In genomic region chr5:98180888-98181635, GRCm38 (mm10) we compare ENCODE assay signal across 9 mouse cellular contexts. TPM values are rescaled to one million over a fixed set of nuclear protein-coding genes. Genes with fewer than 3 reads are reported as not detected.
A peak's percentile ranks its signal among the peaks of the same experiment; 100 is the strongest.
DNase-seq lines count a peak whose midpoint lies in the region; ATAC-seq and TF ChIP-seq lines count a peak whose summit lies in the region.
"Had no signal": no experiment of that assay in that cellular context is flagged by ENCODE, and none has a peak within 500 bp of the region (broad histone marks: within the 10 kb centered on the region; RNA-seq: fewer than 3 reads in every experiment).

No protein-coding gene starts in this region.

- peak overlapping the region in 1 of 3 experiments; percentile 44 for H3K4me3 ChIP-seq in CH12.LX (replicated peaks in 1 of 3; ENCODE audit: low read depth in 2 of 3, low read length in 2 of 3, poor library complexity in 1 of 3)
- peak overlapping the region; percentile 49 for H3K4me3 ChIP-seq in hindbrain, embryonic 15.5 days
- peak overlapping the region; percentile 57 for H3K4me3 ChIP-seq in neural tube, embryonic 11.5 days (ENCODE audit: low read depth, low read length)

- H3K36me3 ChIP-seq in CH12.LX (replicated peaks in 1 of 2; ENCODE audit: control insufficient read depth in 1 of 2, insufficient read depth in 1 of 2, low read length in 1 of 2), result no peaks in the 10 kb centered on the region
- H3K36me3 ChIP-seq in hindbrain, embryonic 15.5 days, result no peaks in the 10 kb centered on the region
- H3K36me3 ChIP-seq in neural tube, embryonic 11.5 days (ENCODE audit: control insufficient read depth, insufficient read depth, low read length), result no peaks in the 10 kb centered on the region

- no peaks in the 10 kb centered on the region for H3K9me3 ChIP-seq in CH12.LX (replicated peaks; ENCODE audit: low read length)
- no peaks in the 10 kb centered on the region for H3K9me3 ChIP-seq in hindbrain, embryonic 15.5 days
- H3K9me3 ChIP-seq in neural tube, embryonic 11.5 days (ENCODE audit: control insufficient read depth, low read length), result no peaks in the 10 kb centered on the region

- peaks cover 0 to 7% of the 10 kb centered on the region in 2 experiments; a peak in 2 of 4 replicates for H3K4me1 ChIP-seq in CH12.LX (ENCODE audit: control insufficient read depth in 1 of 2, insufficient read depth in 2 of 2)
- H3K4me1 ChIP-seq in hindbrain, embryonic 15.5 days (replicated peaks), result peaks cover 37% of the 10 kb centered on the region
- no peaks in the 10 kb centered on the region for H3K4me1 ChIP-seq in neural tube, embryonic 11.5 days (ENCODE audit: control insufficient read depth, insufficient read depth, low read length)

- in situ Hi-C loops in CH12.LX (cut with MboI; ENCODE audit: low pct_ligation_motif_present, low pct_unique_long_range_greater_than_20kb, low sequenced_read_pairs), result loop anchor here (25.0 kb wide), 1 partner anchor 244 kb away; no protein-coding TSS in a partner anchor

- H3K79me2 ChIP-seq in CH12.LX (replicated peaks; ENCODE audit: control insufficient read depth, extremely low read depth, insufficient read depth, poor library complexity, severe bottlenecking), result no peaks in the 10 kb centered on the region

- under 1% methylated on average over 27 of the region's 27 CpGs for WGBS in hindbrain, embryonic 15.5 days
- WGBS in neural tube, embryonic 11.5 days, result under 1% methylated on average over 27 of the region's 27 CpGs

- no peak overlapping the region for H3K27ac ChIP-seq in CH12.LX (ENCODE audit: insufficient read depth, low read depth)
- peak overlapping the region; percentile 81 for H3K27ac ChIP-seq in hindbrain, embryonic 15.5 days (replicated peaks)
- peak overlapping the region; percentile 75 for H3K27ac ChIP-seq in neural tube, embryonic 11.5 days (ENCODE audit: low read depth, low read length)
- H3K27ac ChIP-seq: liver, embryonic 14.5 days had no signal

- H3K9ac ChIP-seq in CH12.LX (ENCODE audit: insufficient read depth, low read depth), result no peak overlapping the region
- H3K9ac ChIP-seq in hindbrain, embryonic 15.5 days, result peak overlapping the region; percentile 50
- peak overlapping the region; percentile 47 for H3K9ac ChIP-seq in neural tube, embryonic 11.5 days (ENCODE audit: low read length)
- H3K9ac ChIP-seq: liver, embryonic 14.5 days had no signal

- dilution Hi-C loops in CH12.LX (cut with MboI; ENCODE audit: extremely low pct_ligation_motif_present, extremely low pct_unique_long_range_greater_than_20kb, low sequenced_read_pairs), result no loop called here

- TF ChIP-seq CTCF in CH12.LX (conservative IDR thresholded peaks at IDR 0.05 in 1 of 2, IDR thresholded peaks at IDR 0.05 in 1 of 2; ENCODE audit: low read depth in 2 of 2, low read length in 2 of 2), result no peak

- DNase-seq in heart, adult 11 months, result peak; percentile 88
- DNase-seq in heart, postnatal 4 days, result no peak
- no peak for DNase-seq in CH12.LX (ENCODE audit: extremely low read depth)
- DNase-seq in embryo, embryonic 9.5 days (ENCODE audit: extremely low spot score), result peak; percentile 66
- DNase-seq in neural tube, embryonic 11.5 days (ENCODE audit: low spot score), result peak; percentile 71
- no peak for DNase-seq in urinary bladder, adult 2 months (ENCODE audit: low spot score)
- no peak for DNase-seq in ovary, adult 18-20 months (ENCODE audit: low spot score)

- ATAC-seq in hindbrain, embryonic 15.5 days (ENCODE audit: low FRiP score, low read depth), result peak; percentile 15; the same call in 1 of the 2 replicates
- peak; percentile 17 for ATAC-seq in neural tube, embryonic 11.5 days (ENCODE audit: insufficient read depth, low FRiP score, low TSS enrichment)

- H3K4me2 ChIP-seq in CH12.LX (ENCODE audit: insufficient read depth, low read depth, poor library complexity, severe bottlenecking), result peak overlapping the region; percentile 86
- H3K4me2 ChIP-seq in hindbrain, embryonic 15.5 days, result peak overlapping the region; percentile 86
- peak overlapping the region; percentile 91 for H3K4me2 ChIP-seq in neural tube, embryonic 11.5 days (ENCODE audit: low read depth)

- peaks cover 9% of the 10 kb centered on the region for H3K27me3 ChIP-seq in CH12.LX (replicated peaks)
- H3K27me3 ChIP-seq in hindbrain, embryonic 15.5 days, result peaks cover 55% of the 10 kb centered on the region
- peaks cover 50% of the 10 kb centered on the region for H3K27me3 ChIP-seq in neural tube, embryonic 11.5 days (ENCODE audit: control insufficient read depth, insufficient read depth, low read length)

- no peak for TF ChIP-seq RAD21 in CH12.LX (IDR thresholded peaks at IDR 0.05; ENCODE audit: low read depth, low read length)

- TF ChIP-seq EP300 in CH12.LX (IDR thresholded peaks at IDR 0.05; ENCODE audit: low read length), result no peak

- no peak for TF ChIP-seq POLR2A in CH12.LX (IDR thresholded peaks at IDR 0.05; ENCODE audit: low read depth, low read length)

TF ChIP-seq in CH12.LX, 34 proteins besides CTCF, POLR2A, EP300 and RAD21:
- TF ChIP-seq SMC3 (IDR thresholded peaks at IDR 0.05; ENCODE audit: low read depth, low read length) (no peak), ETS1 (conservative IDR thresholded peaks at IDR 0.05; ENCODE audit: low read depth, low read length) (no peak), GABPA (IDR thresholded peaks at IDR 0.05; ENCODE audit: insufficient replicate concordance, low read depth, low read length) (no peak), MAZ (IDR thresholded peaks at IDR 0.05; ENCODE audit: low read depth, low read length) (no peak), JUND (conservative IDR thresholded peaks at IDR 0.05; ENCODE audit: low read depth, low read length) (no peak), ZNF384 (IDR thresholded peaks at IDR 0.05; ENCODE audit: low read depth, low read length) (no peak), NRF1 (IDR thresholded peaks at IDR 0.05; ENCODE audit: low read depth, low read length) (no peak), MAX (IDR thresholded peaks at IDR 0.05; ENCODE audit: low read length) (no peak), MXI1 (IDR thresholded peaks at IDR 0.05; ENCODE audit: low read depth, low read length) (no peak), MAFK (IDR thresholded peaks at IDR 0.05; ENCODE audit: insufficient replicate concordance, low read length) (no peak), USF1 (IDR thresholded peaks at IDR 0.05; ENCODE audit: low read depth, low read length) (no peak), KAT2A (IDR thresholded peaks at IDR 0.05; ENCODE audit: insufficient replicate concordance, low read length) (no peak), JUN (IDR thresholded peaks at IDR 0.05; ENCODE audit: insufficient read depth, low read depth, low read length) (no peak), ZC3H11A (IDR thresholded peaks at IDR 0.05; ENCODE audit: low read depth, low read length) (no peak), CHD1 (IDR thresholded peaks at IDR 0.05; ENCODE audit: low read depth, low read length) (no peak), UBTF (IDR thresholded peaks at IDR 0.05; ENCODE audit: low read depth, low read length) (no peak), NELFE (IDR thresholded peaks at IDR 0.05; ENCODE audit: low read depth, low read length) (no peak), BHLHE40 (IDR thresholded peaks at IDR 0.05; ENCODE audit: low read depth, low read length) (no peak)
TF ChIP-seq in CH12.LX: peak in this region for 0.

RNA-seq across cellular contexts. Expression of gene Prdm8, which starts 14.1 kb away (rescaled TPM):
- under 1 TPM; 0.18 to 0.41 TPM for total RNA-seq in heart, postnatal 4 days (2021)
- 0.04 TPM in 2 replicates for total RNA-seq in CH12.LX (2012; rRNA removed)
- 0.08 and 0.09 TPM in 2 replicates for total RNA-seq in CH12.LX (2014; rRNA removed)
- polyA plus RNA-seq in CH12.LX (2012; ENCODE audit: insufficient read length, low read depth), result 0.06 and 0.18 TPM in 2 replicates
- 3.7 and 5.4 TPM in 2 replicates for polyA plus RNA-seq in hindbrain, embryonic 15.5 days (2015; fragmentation: Nextera tagmentation; extraction: Ambion mirVana)
- polyA plus RNA-seq in neural tube, embryonic 11.5 days (2014; fragmentation: Nextera tagmentation; extraction: Ambion mirVana), result 5.9 and 6.1 TPM in 2 replicates
- polyA plus RNA-seq in urinary bladder, adult 2 months (2012; rRNA removed), result 0.04 TPM in 2 replicates
- polyA plus RNA-seq: liver, embryonic 14.5 days had no signal

Comparison
In these comparisons a context has a peak if more than half of its experiments do, and no peak if none do; other contexts are left out.
1. DNase-seq: peak in heart, adult 11 months (single experiment), embryo, embryonic 9.5 days (single experiment) and neural tube, embryonic 11.5 days (single experiment); none in heart, postnatal 4 days (single experiment), CH12.LX (single experiment), urinary bladder, adult 2 months (single experiment) and ovary, adult 18-20 months (single experiment).
2. Peak in every context shown above with its lines, with median percentiles within 50 percentile points of each other: H3K4me2 ChIP-seq.